Mouse (Mus musculus) activated CD4-positive, CD25-positive, alpha-beta regulatory T cell, adult 4 months (primary cell): ENCODE measurements around the gene Pou6f2. TPM values are rescaled to one million over a fixed set of nuclear protein-coding genes. Genes with fewer than 3 reads are reported as not detected.

Experiments used
- ATAC-seq: one replicate; pipeline ENCODE4 v1.8.0; 2017
- polyA plus RNA-seq, 2 experiments: library from polyadenylated mRNA; unstranded; fragments of 100-300 nt; shearing (Covaris generic); gene quantifications; one replicate each; pipeline ENCODE4 v1.2.1; 2017

Gene Pou6f2
- polyA plus RNA-seq, 2 experiments from 2014 or later = 0.14 to 0.97 TPM

GRCm38 (mm10) chr13:18211242-18211641 lies 186.2 kb downstream of the Pou6f2 start:
- no peak for ATAC-seq

DNA sequence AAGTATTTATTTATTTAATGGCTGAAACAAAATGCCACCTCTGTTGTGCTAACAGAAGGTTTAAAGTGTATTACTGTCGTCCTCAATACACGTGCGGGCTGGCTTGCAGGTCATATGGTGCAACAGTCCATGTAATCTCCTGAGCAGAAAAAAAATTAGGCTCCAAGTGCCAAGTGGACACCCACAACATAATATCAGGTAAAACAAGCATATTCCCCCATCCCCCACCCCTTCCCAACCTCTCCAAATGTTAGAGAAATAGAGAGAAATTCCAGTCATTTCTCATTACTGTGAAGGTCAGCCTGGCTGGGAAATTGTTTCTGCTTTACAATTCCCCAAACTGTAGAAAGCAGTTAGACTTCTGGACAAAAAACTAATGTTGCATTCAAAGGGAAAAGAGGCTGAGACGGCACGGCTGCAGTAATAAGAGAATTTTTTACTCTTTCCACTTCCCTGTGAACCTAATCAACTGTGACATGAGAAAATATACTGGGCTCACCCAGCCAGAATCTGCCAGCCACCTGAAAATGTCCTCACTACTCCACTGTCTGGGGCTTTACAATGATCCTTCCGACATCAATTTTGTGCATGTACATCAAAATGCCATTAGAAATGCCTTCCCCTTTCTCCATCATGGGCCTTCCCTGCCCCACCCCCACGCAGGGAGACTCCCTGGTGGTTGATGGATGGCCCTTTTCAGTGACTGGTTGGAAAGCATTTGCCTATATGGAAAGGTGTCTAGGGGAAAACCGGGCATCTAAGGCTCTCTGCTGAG lies 192.8 kb downstream of the Pou6f2 start:
- ATAC-seq = no peak

DNA sequence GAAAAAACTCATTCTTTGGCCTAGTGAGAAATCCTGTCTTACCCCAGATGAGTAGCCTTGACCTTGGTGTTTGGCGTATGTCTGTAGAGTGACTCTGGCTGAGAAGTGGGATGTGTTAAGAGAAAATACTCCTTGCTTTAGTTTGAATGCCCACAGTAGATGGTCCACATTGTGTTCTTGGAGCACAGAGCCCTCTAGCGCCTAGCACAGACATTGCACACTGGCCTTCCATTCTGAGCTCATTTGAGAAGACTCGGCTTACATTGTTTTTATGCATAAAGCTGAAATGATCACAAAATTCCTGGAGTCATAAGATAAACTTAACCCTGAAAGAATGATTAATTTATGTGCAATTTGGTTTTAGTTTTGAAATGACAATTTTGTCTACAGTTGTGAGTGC lies 223.5 kb downstream of the Pou6f2 start:
- ATAC-seq = no peak

DNA sequence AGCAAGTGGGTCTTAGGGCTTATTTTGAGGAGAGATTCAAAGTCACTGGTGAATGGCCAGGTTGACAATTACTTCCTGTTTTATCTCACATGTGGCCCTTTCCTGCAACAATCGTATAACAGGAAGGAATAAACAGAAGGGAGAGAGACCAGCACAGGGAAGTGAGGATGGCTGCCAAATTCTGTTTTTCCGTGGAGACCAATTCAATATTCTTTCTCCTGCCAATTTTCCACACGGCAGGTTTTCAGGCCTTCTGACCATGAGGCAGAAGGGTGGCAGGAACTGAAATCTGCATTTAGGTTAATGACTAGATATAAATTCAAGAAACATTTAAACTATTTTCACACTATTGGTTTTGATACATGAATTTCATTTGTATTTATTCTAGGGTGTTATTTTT lies 224.5 kb downstream of the Pou6f2 start:
- ATAC-seq = no peak

GRCm38 (mm10) chr13:18172334-18172733 lies 225.2 kb downstream of the Pou6f2 start:
- no peak for ATAC-seq

- ATAC-seq = no peak
Measured at GRCm38 (mm10) chr13:18164182-18164581, 233.3 kb downstream of the Pou6f2 start.

DNA sequence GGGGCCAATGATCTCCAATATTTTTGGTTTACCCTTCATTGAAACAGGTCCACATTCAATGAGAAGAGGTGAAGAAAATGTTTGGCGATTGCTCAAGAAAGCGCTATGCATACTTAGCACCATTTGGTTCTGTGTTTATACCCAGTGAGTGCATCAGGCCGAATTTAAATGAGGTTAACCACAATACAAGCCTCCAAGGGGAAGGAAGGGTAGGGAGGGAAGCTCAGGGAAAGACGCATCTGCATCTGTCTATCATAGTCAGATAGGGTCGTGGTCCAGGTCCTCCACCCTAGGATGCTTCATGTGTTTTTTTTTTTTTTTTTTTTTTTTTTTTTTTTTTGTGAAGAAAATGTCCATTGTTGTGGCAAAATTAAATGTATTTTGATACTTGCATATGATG lies 236.9 kb downstream of the Pou6f2 start:
- ATAC-seq = no peak

- no peak for ATAC-seq
Measured at GRCm38 (mm10) chr13:18153949-18154582, 243.4 kb downstream of the Pou6f2 start.

DNA sequence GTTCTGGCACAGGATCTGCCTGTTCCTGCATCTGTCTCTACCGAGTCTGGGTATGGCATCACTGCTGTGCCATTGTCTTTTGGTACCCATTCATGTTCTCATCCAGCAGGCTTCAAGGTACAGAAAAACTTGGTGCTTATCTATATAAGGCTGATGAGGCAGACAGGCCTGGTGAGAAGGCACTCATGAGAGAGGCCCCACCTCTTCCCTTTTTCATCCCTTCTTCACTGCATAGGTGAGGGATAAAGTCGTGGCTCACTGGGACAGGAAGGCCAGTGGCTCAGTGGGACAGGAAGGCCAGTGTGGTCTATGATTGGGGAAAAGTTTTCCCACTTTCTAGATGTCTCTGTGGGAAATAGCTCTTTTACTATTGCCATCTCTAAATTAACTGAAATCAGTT lies 263.8 kb downstream of the Pou6f2 start:
- ATAC-seq = no peak

DNA sequence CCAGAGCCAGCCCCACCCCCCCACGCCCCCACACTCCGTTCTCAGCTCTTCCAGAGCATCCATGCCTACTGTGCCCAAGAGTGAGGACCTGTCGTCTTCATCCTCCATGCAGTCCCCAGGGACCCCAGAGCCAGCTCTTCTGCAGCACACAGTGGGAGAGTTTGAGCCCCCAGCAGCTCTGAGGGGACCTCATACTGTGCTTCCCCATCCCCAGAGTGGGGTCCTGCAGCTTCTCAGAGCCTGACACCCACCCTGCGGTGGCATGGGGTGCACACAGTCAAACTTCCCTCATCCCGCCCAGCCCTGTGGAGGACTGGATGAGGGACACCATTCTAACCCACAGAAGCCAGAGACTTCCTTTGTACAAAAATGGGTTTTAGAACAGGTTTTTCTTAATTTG lies 264.3 kb downstream of the Pou6f2 start:
- no peak for ATAC-seq

DNA sequence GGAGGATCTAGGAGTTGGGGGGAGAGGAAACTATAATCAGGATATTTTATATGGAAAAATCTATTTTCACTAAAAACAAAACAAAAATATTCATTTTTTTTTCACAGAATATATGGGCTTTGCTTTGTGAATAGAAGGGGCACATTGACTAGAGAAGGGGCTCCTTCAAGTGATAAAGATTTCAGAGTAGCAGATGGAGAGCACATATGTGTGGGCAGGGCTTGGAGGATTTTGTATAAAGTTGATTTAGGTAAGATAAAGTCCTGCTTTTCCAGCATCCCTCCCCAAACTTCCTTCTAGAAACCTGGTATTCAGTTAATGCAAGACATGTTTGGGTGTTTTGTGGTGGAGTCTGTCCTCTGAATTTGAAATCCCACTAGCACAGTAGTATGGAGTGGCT lies 266.2 kb downstream of the Pou6f2 start:
- ATAC-seq = no peak

- no peak for ATAC-seq
Measured at GRCm38 (mm10) chr13:18129697-18130096, 267.8 kb downstream of the Pou6f2 start.

- ATAC-seq = no peak
Measured at GRCm38 (mm10) chr13:18128826-18129225, 268.7 kb downstream of the Pou6f2 start.

DNA sequence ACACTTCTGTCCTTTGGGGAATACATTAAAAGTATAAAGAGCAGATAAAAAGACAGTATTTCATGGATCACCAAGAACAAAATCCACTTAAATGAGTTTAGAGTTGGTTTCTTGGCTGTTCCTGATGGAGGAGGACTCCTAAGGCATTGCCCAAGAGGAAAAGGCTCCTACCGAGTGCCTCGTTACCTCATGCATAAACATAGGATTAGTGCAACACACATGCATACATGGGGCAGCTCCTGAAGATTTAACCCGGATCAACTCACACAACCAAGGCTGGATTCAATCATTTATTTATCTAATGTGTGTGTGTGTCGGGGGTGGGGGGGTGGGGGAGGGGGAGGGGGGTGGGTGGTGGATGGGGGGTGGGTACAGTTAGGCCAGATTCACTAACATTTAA lies 269.4 kb downstream of the Pou6f2 start:
- ATAC-seq = no peak

- no peak for ATAC-seq
Measured at GRCm38 (mm10) chr13:18126111-18126510, 271.4 kb downstream of the Pou6f2 start.

DNA sequence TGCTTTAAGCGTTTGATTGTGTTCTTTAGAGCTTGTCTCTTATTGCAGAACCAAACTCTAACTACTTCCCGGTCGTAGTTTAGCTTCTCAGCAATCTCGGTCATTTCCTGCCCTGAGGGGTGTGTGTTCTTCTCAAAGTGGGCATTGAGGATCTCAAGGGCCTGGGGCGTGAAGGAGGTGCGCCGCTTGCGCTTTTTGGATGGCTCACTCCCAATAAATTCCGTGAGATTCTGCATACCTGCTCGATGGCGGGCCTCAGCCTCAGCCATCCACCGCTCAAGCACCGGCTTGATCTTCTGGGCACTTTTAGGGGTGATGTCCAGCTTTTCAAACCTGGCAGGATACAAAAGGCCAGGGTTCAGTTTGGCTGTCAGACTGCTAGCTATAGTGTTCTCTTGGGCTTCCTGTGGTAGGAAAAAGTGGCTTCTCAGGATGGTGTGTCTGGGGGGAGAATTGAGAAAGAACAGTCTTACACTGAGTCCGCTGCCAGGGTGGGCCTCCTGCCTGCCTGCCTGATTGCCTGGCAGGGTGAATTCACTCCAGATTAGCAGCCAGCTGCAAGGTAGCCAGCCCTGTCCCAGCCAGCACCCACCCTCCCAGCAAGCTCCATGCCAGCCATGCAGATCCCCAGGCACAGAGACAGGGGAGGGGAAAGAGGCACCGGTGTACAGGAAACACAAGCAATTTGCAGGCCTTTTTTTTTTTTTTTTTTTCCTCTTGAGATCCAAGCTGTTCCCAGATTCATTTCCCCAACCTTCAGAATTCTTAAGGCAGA lies 272.1 kb downstream of the Pou6f2 start:
- ATAC-seq = no peak

- no peak for ATAC-seq
Measured at GRCm38 (mm10) chr13:18124368-18124767, 273.1 kb downstream of the Pou6f2 start.

- ATAC-seq = no peak
Measured at GRCm38 (mm10) chr13:18120406-18120805, 277.1 kb downstream of the Pou6f2 start.

GRCm38 (mm10) chr13:18081443-18082119 lies 315.9 kb downstream of the Pou6f2 start:
- ATAC-seq = no peak
